11 mouse cellular contexts compared by ENCODE assay signal in genomic region chr9:113346531-113346930, GRCm38 (mm10).
A peak's percentile ranks its signal among the peaks of the same experiment; 100 is the strongest.
DNase-seq lines count a peak whose midpoint lies in the region.
"Had no signal": no experiment of that assay in that cellular context is flagged by ENCODE, and none has a peak within 500 bp of the region (broad histone marks: within the 10 kb centered on the region; RNA-seq: fewer than 3 reads in every experiment).

No protein-coding gene starts in this region.

- DNase-seq in layer of hippocampus, adult 18-20 months (ENCODE audit: low spot score in 2 of 2), result peak; percentile 40 to 51
- DNase-seq in layer of hippocampus, postnatal 25 days (ENCODE audit: extremely low spot score in 1 of 2, low spot score in 1 of 2), result no peak
- peak; percentile 10 to 33 for DNase-seq in cerebellum, postnatal 14 days
- DNase-seq in frontal cortex, postnatal 25 days (ENCODE audit: low spot score in 2 of 2), result peak; percentile 27 to 35
- DNase-seq in left cerebral cortex, postnatal 4 days, result peak; percentile 16
- DNase-seq in adrenal gland, adult 2 months, result no peak
- DNase-seq in T-cell, adult 2 months (ENCODE audit: low spot score), result no peak
- DNase-seq in ovary, adult 18-20 months (ENCODE audit: low spot score), result no peak
- DNase-seq: kidney, postnatal 36 days; lung, postnatal 36 days; thymus, adult 18-20 months had no signal

- intact Hi-C loops in left cerebral cortex, postnatal 4 days (cut with DNase I), result loop anchor here (10.0 kb wide), 1 partner anchor 172 kb away; no protein-coding TSS in a partner anchor

Comparison
In these comparisons a context has a peak if more than half of its experiments do, and no peak if none do; other contexts are left out.
1. DNase-seq: peak in layer of hippocampus, adult 18-20 months (2 of 2), cerebellum, postnatal 14 days (2 of 2), frontal cortex, postnatal 25 days (2 of 2) and left cerebral cortex, postnatal 4 days (single experiment); none in layer of hippocampus, postnatal 25 days (0 of 2), adrenal gland, adult 2 months (single experiment), T-cell, adult 2 months (single experiment) and ovary, adult 18-20 months (single experiment).